Mouse (Mus musculus) neutrophil, adult 65 days (primary cell): ENCODE data around the gene Gm12800. TPM values are rescaled to one million over a fixed set of nuclear protein-coding genes. Genes with fewer than 3 reads are reported as not detected.

Experiments
- total RNA-seq: library from RNA; stranded (reverse); gene quantifications from 2 replicates; pipeline ENCODE4 v1.2.4, GENCODE M21; 2023

The Gm12800 gene
- not detected in 2 replicates for total RNA-seq

GRCm38 (mm10) chr4:101908821-101909220, at the start of gene Gm12800:
Gene Gm12800, plus strand, starts transcription at chr4:101909121.

GRCm38 (mm10) chr4:101893656-101894420, 15.1 kb upstream of the Gm12800 start, which contains the start of gene C130073F10Rik:
Gene C130073F10Rik, minus strand, starts transcription at chr4:101893789.

GRCm38 (mm10) chr4:101940107-101940506, 31.2 kb downstream of the Gm12800 start, which contains the start of gene Gm12794:
Gene Gm12794, plus strand, starts transcription at chr4:101940407.

Other genes with a start within 250 kb of the Gm12800 start
- gene Lepr, start 191.7 kb upstream of the Gm12800 start, total RNA-seq: 1.2 TPM in 1 of 2 replicates, not detected in the other
- not detected in 2 replicates for gene B020004J07Rik, start 65.1 kb upstream of the Gm12800 start, total RNA-seq
- not detected in 2 replicates for gene C130073F10Rik, start 15.3 kb upstream of the Gm12800 start, total RNA-seq
- not detected in 2 replicates for gene Gm12794, start 31.3 kb downstream of the Gm12800 start, total RNA-seq
- not detected in 2 replicates for gene Gm12790, start 71.9 kb downstream of the Gm12800 start, total RNA-seq
- gene Gm12789, start 77.5 kb downstream of the Gm12800 start, total RNA-seq: not detected in 2 replicates
- 200 and 213 TPM in 2 replicates for gene Pde4b, start 178.4 kb downstream of the Gm12800 start, total RNA-seq